In the genomic region with DNA sequence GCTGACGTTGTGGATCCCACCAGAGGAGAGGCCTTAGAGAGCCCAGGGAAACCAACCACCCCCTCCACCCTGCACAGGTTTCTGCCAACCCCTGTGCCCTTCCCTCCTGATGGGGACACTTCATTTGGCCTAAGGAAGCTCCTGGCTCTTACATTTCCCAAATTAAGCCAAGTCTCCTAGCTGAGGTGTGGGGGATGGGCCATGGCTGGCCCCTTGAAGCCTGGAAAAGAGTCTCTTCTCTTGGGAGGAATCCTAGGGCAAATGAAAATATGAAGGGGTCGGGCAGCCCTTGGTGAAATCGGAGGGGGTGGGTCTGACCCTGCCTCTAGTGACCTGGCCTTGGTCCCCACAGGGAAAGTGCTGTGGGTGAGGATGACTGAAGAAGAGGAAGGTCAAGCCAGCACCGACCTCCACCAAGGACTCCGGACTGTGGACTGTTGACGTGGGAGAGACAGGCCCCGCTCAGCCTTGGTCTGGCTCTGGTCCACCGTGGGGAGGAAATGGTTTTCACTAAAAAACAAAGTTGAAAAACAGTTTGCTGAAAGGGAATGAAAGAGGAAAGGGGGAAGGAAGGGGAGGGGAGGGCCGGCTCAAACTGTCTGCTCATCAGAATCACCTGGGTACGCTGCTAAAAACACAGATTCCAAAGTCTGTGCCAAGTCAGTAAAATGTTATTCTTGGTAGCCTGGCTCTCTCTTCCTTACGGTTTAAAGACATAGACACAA, we compare ENCODE assay signal across 8 mouse cellular contexts.
DNase-seq lines count a peak whose midpoint lies in the region; ATAC-seq and TF ChIP-seq lines count a peak whose summit lies in the region.

No protein-coding gene starts in this region.

- intact Hi-C loops in gastrocnemius, postnatal 14 days (cut with DNase I; ENCODE audit: low total_unique reads), result loop anchor here (10.0 kb wide), 1 partner anchor 133 kb away; no protein-coding TSS in a partner anchor

- H3K4me1 ChIP-seq in kidney, adult 2 months (ENCODE audit: control insufficient read depth, insufficient read depth, low read length), result peaks cover 17% of the 10 kb centered on the region
- H3K4me1 ChIP-seq in lung, embryonic 16.5 days (replicated peaks; ENCODE audit: control insufficient read depth, insufficient read depth, low read length), result peaks cover 18% of the 10 kb centered on the region

- no peaks in the 10 kb centered on the region for H3K27me3 ChIP-seq in kidney, adult 2 months (replicated peaks; ENCODE audit: control insufficient read depth, insufficient read depth, low read length)
- no peaks in the 10 kb centered on the region for H3K27me3 ChIP-seq in lung, embryonic 16.5 days (ENCODE audit: control insufficient read depth, insufficient read depth, low read depth, low read length)

- TF ChIP-seq CTCF in kidney, adult 2 months (conservative IDR thresholded peaks at IDR 0.05; ENCODE audit: insufficient read depth, insufficient read length, low read depth, low read length), result no peak

- H3K27ac ChIP-seq in kidney, adult 2 months (ENCODE audit: insufficient read depth, low read depth, low read length), result peak overlapping the region; percentile 82
- peak overlapping the region; percentile 60 for H3K27ac ChIP-seq in lung, embryonic 16.5 days (ENCODE audit: low read length)

- peak; percentile 81 for ATAC-seq in lung, embryonic 16.5 days (ENCODE audit: low read depth)

- WGBS in kidney, adult 2 months, result 29% methylated on average over 11 of the region's 11 CpGs
- 33% methylated on average over 11 of the region's 11 CpGs for WGBS in lung, embryonic 16.5 days

- no peak for TF ChIP-seq POLR2A in kidney, adult 2 months (IDR thresholded peaks at IDR 0.05; ENCODE audit: low read depth, low read length)

- H3K4me2 ChIP-seq in lung, embryonic 16.5 days (ENCODE audit: low read depth, low read length), result 0 out of 2 replicates have a peak overlapping the region, but pooled peaks have one; percentile 1

- peak; percentile 28 to 50 for DNase-seq in adrenal gland, postnatal 36 days
- no peak for DNase-seq in adrenal gland, adult 8-10 months
- DNase-seq in gastrocnemius, postnatal 14 days, result peak; percentile 77
- DNase-seq in kidney, adult 2 months, result peak; percentile 92
- DNase-seq in left cerebral cortex, adult 11 months (ENCODE audit: low spot score), result no peak
- no peak for DNase-seq in frontal cortex, postnatal 14 days (ENCODE audit: low spot score in 2 of 2)
- no peak for DNase-seq in T-cell, adult 2 months (ENCODE audit: low spot score)

- H3K4me3 ChIP-seq in kidney, adult 2 months (ENCODE audit: insufficient read depth, low read depth, low read length), result no peak overlapping the region
- H3K4me3 ChIP-seq in lung, embryonic 16.5 days (ENCODE audit: low read length), result no peak overlapping the region

- H3K36me3 ChIP-seq in kidney, adult 2 months (ENCODE audit: control insufficient read depth, insufficient read depth, low read length), result no peaks in the 10 kb centered on the region
- H3K36me3 ChIP-seq in lung, embryonic 16.5 days (ENCODE audit: control insufficient read depth, insufficient read depth, low read length), result no peaks in the 10 kb centered on the region

- H3K9me3 ChIP-seq in lung, embryonic 16.5 days (ENCODE audit: control insufficient read depth, low read length), result peaks cover 3% of the 10 kb centered on the region; the same call in 1 of the 2 replicates

- peak overlapping the region; percentile 5; the same call in 1 of the 2 replicates for H3K9ac ChIP-seq in lung, embryonic 16.5 days (ENCODE audit: low read length)

Comparison
In these comparisons a context has a peak if more than half of its experiments do, and no peak if none do; other contexts are left out.
1. DNase-seq: peak in adrenal gland, postnatal 36 days (2 of 2), gastrocnemius, postnatal 14 days (single experiment) and kidney, adult 2 months (single experiment); none in adrenal gland, adult 8-10 months (single experiment), left cerebral cortex, adult 11 months (single experiment), frontal cortex, postnatal 14 days (0 of 2) and T-cell, adult 2 months (single experiment).